Mouse (Mus musculus) myocyte (in vitro differentiated cells): ENCODE data around the gene Spatc1l.

Source experiments
- CEBPB ChIP-seq: IDR thresholded peaks from 2 replicates; pipeline ENCODE4 v1.6.1; 2011; ENCODE audit warnings: mild to moderate bottlenecking, moderate library complexity; ENCODE audit not compliant: poor library complexity, insufficient read depth, severe bottlenecking
- E2F4 ChIP-seq: IDR thresholded peaks from one replicate; pipeline ENCODE4 v1.6.1; 2011; ENCODE audit warnings: mild to moderate bottlenecking, control low read depth, moderate library complexity; ENCODE audit not compliant: insufficient read depth
- MYOD1 ChIP-seq, 3 experiments: IDR thresholded peaks; one replicate each; pipeline ENCODE4 v1.6.1; 2011; ENCODE audit warnings: control low read depth in 2 of 3, low read depth in 2 of 3, mild to moderate bottlenecking in 2 of 3, moderate library complexity in 1 of 3; ENCODE audit not compliant: insufficient read length in 2 of 3, control insufficient read depth in 1 of 3
- MYOG ChIP-seq, 3 experiments: IDR thresholded peaks; one replicate each; pipeline ENCODE4 v1.6.1; 2011; ENCODE audit warnings: control low read depth in 2 of 3, low read depth in 2 of 3, mild to moderate bottlenecking in 2 of 3; ENCODE audit not compliant: insufficient read length in 2 of 3, control insufficient read depth in 1 of 3, insufficient read depth in 1 of 3
- POLR2A ChIP-seq: IDR thresholded peaks from one replicate; pipeline ENCODE4 v1.6.1; 2011; ENCODE audit warnings: low read depth, mild to moderate bottlenecking, control low read depth, moderate library complexity; ENCODE audit not compliant: insufficient read length
- POLR2AphosphoS2 ChIP-seq: IDR thresholded peaks from one replicate; pipeline ENCODE4 v1.6.1; 2011; ENCODE audit warnings: low read depth, control low read depth; ENCODE audit not compliant: insufficient read length
- REST ChIP-seq: IDR thresholded peaks from one replicate; pipeline ENCODE4 v1.6.1; 2011; ENCODE audit warnings: mild to moderate bottlenecking, control low read depth, moderate library complexity; ENCODE audit not compliant: insufficient read depth, insufficient read length
- TCF12 ChIP-seq: IDR thresholded peaks from one replicate; pipeline ENCODE4 v1.6.1; 2011; ENCODE audit warnings: mild to moderate bottlenecking, control low read depth; ENCODE audit not compliant: poor library complexity, insufficient read depth, severe bottlenecking
- TCF3 ChIP-seq: IDR thresholded peaks from one replicate; pipeline ENCODE4 v1.6.1; 2011; ENCODE audit warnings: low read depth, control low read depth; ENCODE audit not compliant: insufficient read length
- USF1 ChIP-seq: IDR thresholded peaks from one replicate; pipeline ENCODE4 v1.6.1; 2011; ENCODE audit warnings: low read depth, mild to moderate bottlenecking, control low read depth, moderate library complexity

- TF ChIP-seq USF1 (no peak), CEBPB (no peak), POLR2A (no peak), MYOD1 (IDR thresholded peaks at IDR 0.05; ENCODE audit: control insufficient read depth in 1 of 3, insufficient read length in 2 of 3, low read depth in 2 of 3) (no peak), TCF12 (no peak), POLR2AphosphoS2 (no peak), E2F4 (no peak), TCF3 (no peak), REST (no peak), MYOG (IDR thresholded peaks at IDR 0.05; ENCODE audit: control insufficient read depth in 1 of 3, insufficient read depth in 1 of 3, insufficient read length in 2 of 3, low read depth in 2 of 3) (no peak)
Observed at GRCm38 (mm10) chr10:76530922-76531321, 31.1 kb upstream of the Spatc1l start.
